Mouse (Mus musculus) heart, embryonic 11.5 days (tissue): Measurements from ENCODE around the gene Ogn. TPM values are rescaled to one million over a fixed set of nuclear protein-coding genes. Genes with fewer than 3 reads are reported as not detected.
"Not testable (repeated sequence)": the region's sequence is repeated elsewhere in the genome, so short reads cannot be mapped to it uniquely, and the experiment has no call there.

ENCODE experiments used
- ATAC-seq: fragments of 200-750 bp; cut with Nextera tagmentation; replicated peaks from 2 replicates; pipeline ENCODE4 v1.8.0; 2017; ENCODE audit warnings: moderate library complexity; ENCODE audit not compliant: insufficient number of reproducible peaks, low FRiP score, low TSS enrichment
- H3K27ac ChIP-seq: fragments of 300-500 bp; sonication (generic); 2 replicates; pipeline ENCODE4 v1.5.1; 2014; ENCODE audit warnings: mild to moderate bottlenecking, low read depth, low read length
- H3K27me3 ChIP-seq: fragments of 300-500 bp; sonication (generic); 2 replicates; pipeline ENCODE4 v1.6.1; 2014; ENCODE audit warnings: mild to moderate bottlenecking, low read length, mixed read lengths; ENCODE audit not compliant: control insufficient read depth, insufficient read depth
- H3K36me3 ChIP-seq: fragments of 300-500 bp; sonication (generic); 2 replicates; pipeline ENCODE4 v1.6.1; 2014; ENCODE audit warnings: mild to moderate bottlenecking, low read length, moderate library complexity, mixed read lengths; ENCODE audit not compliant: control insufficient read depth, insufficient read depth
- H3K4me1 ChIP-seq: fragments of 300-500 bp; sonication (generic); 2 replicates; pipeline ENCODE4 v1.6.1; 2014; ENCODE audit warnings: low read length; ENCODE audit not compliant: control insufficient read depth, insufficient read depth
- H3K4me2 ChIP-seq: fragments of 300-500 bp; sonication (generic); 2 replicates; pipeline ENCODE4 v1.6.1; 2014; ENCODE audit warnings: mild to moderate bottlenecking, moderate library complexity
- H3K4me3 ChIP-seq: fragments of 300-500 bp; sonication (generic); 2 replicates; pipeline ENCODE4 v1.5.1; 2014; ENCODE audit warnings: low read depth, low read length
- H3K9ac ChIP-seq: fragments of 300-500 bp; sonication (generic); 2 replicates; pipeline ENCODE4 v1.6.1; 2014; ENCODE audit warnings: mild to moderate bottlenecking, low read depth, low read length, moderate library complexity
- H3K9me3 ChIP-seq: fragments of 300-500 bp; sonication (generic); replicated peaks from 2 replicates; pipeline ENCODE4 v1.6.1; 2016; ENCODE audit warnings: low read length; ENCODE audit not compliant: control insufficient read depth
- WGBS: fragments of 180-500 bp; shearing (Covaris S2); extraction: QIAGEN DNeasy Blood & Tissue Kit; methylation state at CpG from one replicate; pipeline ENCODE4 v1.1.7; 2014; ENCODE audit not compliant: insufficient replicate concordance; 5-methylcytosine and 5-hydroxymethylcytosine counted together
- polyA plus RNA-seq: library from polyadenylated mRNA; unstranded; fragments of >200 nt; fragmentation: Nextera tagmentation; extraction: Ambion mirVana; gene quantifications from 2 replicates; pipeline ENCODE4 v1.2.1, GENCODE M21; 2014

The Ogn gene
- polyA plus RNA-seq, 1 experiment from 2014 or later = 5.7 TPM

GRCm38 (mm10) chr13:49584307-49585005, 23.4 kb upstream of the Ogn start:
- Histone ChIP-seq H3K9me3 (no peaks in the 10 kb centered on the region), H3K4me3 (no peak overlapping the region), H3K9ac (no peak overlapping the region), H3K4me2 (no peak overlapping the region), H3K4me1 (no peaks in the 10 kb centered on the region), H3K36me3 (no peaks in the 10 kb centered on the region), H3K27ac (no peak overlapping the region), H3K27me3 (no peaks in the 10 kb centered on the region)
- WGBS = 81% methylated on average over 8 of the region's 8 CpGs
- no peak for ATAC-seq

GRCm38 (mm10) chr13:49586062-49586461, 21.8 kb upstream of the Ogn start:
- Histone ChIP-seq H3K4me3 (no peak overlapping the region), H3K27me3 (no peaks in the 10 kb centered on the region), H3K4me2 (no peak overlapping the region), H3K27ac (no peak overlapping the region), H3K36me3 (no peaks in the 10 kb centered on the region), H3K4me1 (no peaks in the 10 kb centered on the region), H3K9me3 (no peaks in the 10 kb centered on the region), H3K9ac (no peak overlapping the region)
- WGBS = 94% methylated on average over 6 of the region's 6 CpGs
- no peak for ATAC-seq

- H3K4me1 ChIP-seq, ATAC-seq, H3K36me3 ChIP-seq, H3K9me3 ChIP-seq, H3K27me3 ChIP-seq, H3K4me3 ChIP-seq, H3K9ac ChIP-seq, H3K4me2 ChIP-seq, H3K27ac ChIP-seq: not testable (repeated sequence)
- WGBS = 87% methylated on average over 2 of the region's 2 CpGs
These were observed 5.3 kb upstream of the Ogn start for GRCm38 (mm10) chr13:49602541-49602940.

- no peak overlapping the region for H3K4me3 ChIP-seq
- no peaks in the 10 kb centered on the region for H3K27me3 ChIP-seq
- no peak overlapping the region for H3K9ac ChIP-seq
- H3K9me3 ChIP-seq = no peaks in the 10 kb centered on the region
- no peaks in the 10 kb centered on the region for H3K36me3 ChIP-seq
- no peak overlapping the region for H3K27ac ChIP-seq
- H3K4me1 ChIP-seq = no peaks in the 10 kb centered on the region
- no peak for ATAC-seq
- no peak overlapping the region for H3K4me2 ChIP-seq
These were observed 4.2 kb upstream of the Ogn start for GRCm38 (mm10) chr13:49603603-49604002.

- no peak overlapping the region for H3K27ac ChIP-seq
- H3K4me2 ChIP-seq = no peak overlapping the region
- H3K4me1 ChIP-seq = no peaks in the 10 kb centered on the region
- no peaks in the 10 kb centered on the region for H3K36me3 ChIP-seq
- no peak overlapping the region for H3K4me3 ChIP-seq
- WGBS = 73% methylated on average over 4 of the region's 4 CpGs
- no peak overlapping the region for H3K9ac ChIP-seq
- no peaks in the 10 kb centered on the region for H3K27me3 ChIP-seq
- ATAC-seq = no peak
- H3K9me3 ChIP-seq = no peaks in the 10 kb centered on the region
These were observed 910 bp downstream of the Ogn start for GRCm38 (mm10) chr13:49608589-49609322.

- no peak for ATAC-seq
These were observed 9.2 kb downstream of the Ogn start for GRCm38 (mm10) chr13:49617021-49617420.

GRCm38 (mm10) chr13:49618365-49618764, 10.5 kb downstream of the Ogn start:
- Histone ChIP-seq H3K9ac (no peak overlapping the region), H3K27ac (no peak overlapping the region), H3K36me3 (no peaks in the 10 kb centered on the region), H3K27me3 (no peaks in the 10 kb centered on the region), H3K4me1 (no peaks in the 10 kb centered on the region), H3K4me3 (no peak overlapping the region), H3K4me2 (no peak overlapping the region), H3K9me3 (no peaks in the 10 kb centered on the region)
- ATAC-seq = no peak

More at GRCm38 (mm10) chr13:49617021-49617420, 9.2 kb downstream of the Ogn start:
- no peaks in the 10 kb centered on the region for H3K27me3 ChIP-seq
- H3K4me3 ChIP-seq = no peak overlapping the region
- H3K36me3 ChIP-seq = no peaks in the 10 kb centered on the region
- no peaks in the 10 kb centered on the region for H3K9me3 ChIP-seq
- H3K4me2 ChIP-seq = no peak overlapping the region
- no peak overlapping the region for H3K27ac ChIP-seq
- H3K9ac ChIP-seq = no peak overlapping the region
- WGBS = 82% methylated on average over 3 of the region's 3 CpGs
- H3K4me1 ChIP-seq = no peaks in the 10 kb centered on the region

- ATAC-seq = no peak
- Histone ChIP-seq H3K27me3 (no peaks in the 10 kb centered on the region), H3K36me3 (no peaks in the 10 kb centered on the region), H3K4me3 (no peak overlapping the region), H3K4me1 (no peaks in the 10 kb centered on the region), H3K27ac (no peak overlapping the region), H3K4me2 (no peak overlapping the region), H3K9me3 (no peaks in the 10 kb centered on the region), H3K9ac (no peak overlapping the region)
- WGBS = 82% methylated on average over 1 of the region's 1 CpGs
These were observed 15.4 kb downstream of the Ogn start for GRCm38 (mm10) chr13:49623216-49623615.

GRCm38 (mm10) chr13:49628167-49628566, 20.3 kb downstream of the Ogn start:
- Histone ChIP-seq H3K36me3 (no peaks in the 10 kb centered on the region), H3K4me2 (no peak overlapping the region), H3K9me3 (no peaks in the 10 kb centered on the region), H3K4me1 (no peaks in the 10 kb centered on the region), H3K27me3 (no peaks in the 10 kb centered on the region), H3K9ac (no peak overlapping the region), H3K4me3 (no peak overlapping the region), H3K27ac (no peak overlapping the region)
- no peak for ATAC-seq
